Mouse (Mus musculus) G1E (cell line): Measurements from ENCODE around the gene Akap13.

ENCODE experiments used
- CTCF ChIP-seq: IDR thresholded peaks from 2 replicates; pipeline ENCODE4 v1.5.1; 2012; ENCODE audit warnings: low read depth, low read length, inconsistent platforms, mixed read lengths
- GATA1 ChIP-seq: IDR thresholded peaks from 2 replicates; pipeline ENCODE4 v1.6.1; 2012; ENCODE audit warnings: borderline replicate concordance, low read length, inconsistent platforms, mixed read lengths
- POLR2AphosphoS5 ChIP-seq: IDR thresholded peaks from 2 replicates; pipeline ENCODE4 v1.6.1; 2012; ENCODE audit warnings: low read depth, low read length, inconsistent platforms; ENCODE audit not compliant: insufficient replicate concordance
- TAL1 ChIP-seq: conservative IDR thresholded peaks from 2 replicates; pipeline ENCODE4 v1.6.1; 2012; ENCODE audit warnings: low read depth, low read length, inconsistent platforms, mixed read lengths

DNA sequence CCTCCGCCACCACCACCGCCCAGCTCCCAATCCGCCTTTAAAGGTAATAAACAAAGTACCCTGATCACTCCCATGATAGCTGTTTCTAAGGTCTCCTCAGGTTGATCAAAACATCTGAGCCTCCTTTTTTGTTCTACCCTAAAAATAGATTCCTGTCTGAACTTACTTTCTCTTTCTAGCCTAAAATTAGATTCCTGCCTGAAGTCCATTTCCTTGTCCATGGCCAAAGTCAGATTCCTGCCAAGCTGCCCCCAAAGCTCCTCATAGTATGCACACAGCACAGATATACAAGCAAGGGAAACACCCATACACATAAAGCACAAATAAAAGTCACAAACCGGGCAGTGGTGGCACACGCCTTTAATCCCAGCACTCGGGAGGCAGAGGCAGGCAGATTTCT, 334.4 kb downstream of the Akap13 start:
- TF ChIP-seq CTCF: no peak
- TF ChIP-seq TAL1: no peak
- no peak for TF ChIP-seq POLR2AphosphoS5
- TF ChIP-seq GATA1: no peak
